10 mouse cellular contexts compared by ENCODE assay signal in the genomic region with DNA sequence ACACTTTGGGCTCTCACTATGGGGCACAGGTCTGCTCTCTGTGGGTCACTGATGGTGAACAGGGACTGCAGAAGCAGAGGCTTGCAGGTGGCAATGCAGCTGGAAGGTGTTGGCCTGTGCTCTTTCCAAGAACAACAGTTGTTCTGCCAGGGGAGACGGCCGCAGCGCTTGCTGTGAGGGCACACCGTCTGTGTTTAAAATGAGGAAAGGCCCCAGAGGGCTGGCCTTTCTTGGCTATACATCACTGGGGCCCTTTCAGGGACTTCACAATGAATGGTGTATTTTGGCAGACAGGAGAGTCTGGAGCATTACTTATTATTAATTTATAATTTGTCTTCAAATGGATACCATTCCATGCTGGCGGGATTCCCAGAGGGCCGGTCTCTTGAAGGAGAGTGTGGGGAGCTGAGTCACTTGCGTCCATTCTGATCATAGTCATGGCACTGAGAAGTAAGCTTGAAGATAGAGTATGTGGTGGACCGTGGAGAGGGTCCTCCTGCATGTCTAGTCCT.
A peak's percentile ranks its signal among the peaks of the same experiment; 100 is the strongest.
DNase-seq lines count a peak whose midpoint lies in the region; ATAC-seq and TF ChIP-seq lines count a peak whose summit lies in the region.
"Had no signal": no experiment of that assay in that cellular context is flagged by ENCODE, and none has a peak within 500 bp of the region (broad histone marks: within the 10 kb centered on the region; RNA-seq: fewer than 3 reads in every experiment).

No protein-coding gene starts in this region.

- DNase-seq in adrenal gland, adult (ENCODE audit: inconsistent age in 2 of 2, low spot score in 1 of 2), result peak; percentile 12 to 51
- no peak for DNase-seq in adrenal gland, adult 18-20 months (ENCODE audit: low spot score in 2 of 2)
- DNase-seq in kidney, postnatal 0 days (ENCODE audit: low spot score), result peak; percentile 46
- no peak for DNase-seq in kidney, adult 2 months
- peak; percentile 24 for DNase-seq in embryonic facial prominence, embryonic 10.5 days (ENCODE audit: low spot score)
- no peak for DNase-seq in T-cell, adult 2 months (ENCODE audit: low spot score)
- DNase-seq in urinary bladder, postnatal 25 days (ENCODE audit: low spot score), result no peak
- DNase-seq: cerebellum, postnatal 25 days; right cerebral cortex, postnatal 14 days had no signal

- no peak overlapping the region for H3K4me3 ChIP-seq in kidney, postnatal 0 days (replicated peaks; ENCODE audit: low read depth, low read length)
- H3K4me3 ChIP-seq in kidney, adult 2 months (ENCODE audit: insufficient read depth, low read depth, low read length), result no peak overlapping the region
- peak overlapping the region; percentile 23; the same call in 1 of the 2 replicates for H3K4me3 ChIP-seq in embryonic facial prominence, embryonic 10.5 days
- H3K4me3 ChIP-seq in midbrain, embryonic 15.5 days, result no peak overlapping the region

- no peaks in the 10 kb centered on the region for H3K36me3 ChIP-seq in kidney, postnatal 0 days (ENCODE audit: insufficient read depth, low read length)
- no peaks in the 10 kb centered on the region for H3K36me3 ChIP-seq in kidney, adult 2 months (ENCODE audit: control insufficient read depth, insufficient read depth, low read length)
- no peaks in the 10 kb centered on the region for H3K36me3 ChIP-seq in embryonic facial prominence, embryonic 10.5 days (replicated peaks)
- no peaks in the 10 kb centered on the region for H3K36me3 ChIP-seq in midbrain, embryonic 15.5 days (replicated peaks)

- no peak for ATAC-seq in kidney, postnatal 0 days (replicated peaks; ENCODE audit: low FRiP score, low read depth)
- ATAC-seq in midbrain, embryonic 15.5 days (replicated peaks), result 0 out of 2 replicates have a peak, but pooled peaks have one; percentile 37

- H3K9me3 ChIP-seq in kidney, postnatal 0 days (replicated peaks; ENCODE audit: low read length), result no peaks in the 10 kb centered on the region
- no peaks in the 10 kb centered on the region for H3K9me3 ChIP-seq in embryonic facial prominence, embryonic 10.5 days
- H3K9me3 ChIP-seq in midbrain, embryonic 15.5 days, result no peaks in the 10 kb centered on the region

- no peak for TF ChIP-seq POLR2A in kidney, adult 2 months (IDR thresholded peaks at IDR 0.05; ENCODE audit: low read depth, low read length)

- no peaks in the 10 kb centered on the region for H3K4me1 ChIP-seq in kidney, postnatal 0 days (replicated peaks; ENCODE audit: insufficient read depth, low read length)
- no peaks in the 10 kb centered on the region for H3K4me1 ChIP-seq in kidney, adult 2 months (ENCODE audit: control insufficient read depth, insufficient read depth, low read length)
- peaks cover 41% of the 10 kb centered on the region for H3K4me1 ChIP-seq in embryonic facial prominence, embryonic 10.5 days
- peaks cover 10% of the 10 kb centered on the region for H3K4me1 ChIP-seq in midbrain, embryonic 15.5 days

- H3K4me2 ChIP-seq in kidney, postnatal 0 days (ENCODE audit: low read length), result no peak overlapping the region
- no peak overlapping the region for H3K4me2 ChIP-seq in midbrain, embryonic 15.5 days

- WGBS in kidney, postnatal 0 days, result 33% methylated on average over 8 of the region's 8 CpGs
- 61% methylated on average over 8 of the region's 8 CpGs for WGBS in kidney, adult 2 months
- 66% methylated on average over 8 of the region's 8 CpGs for WGBS in embryonic facial prominence, embryonic 10.5 days
- 47% methylated on average over 8 of the region's 8 CpGs for WGBS in midbrain, embryonic 15.5 days

- no peaks in the 10 kb centered on the region for H3K27me3 ChIP-seq in kidney, postnatal 0 days (ENCODE audit: insufficient read depth, low read length)
- H3K27me3 ChIP-seq in kidney, adult 2 months (replicated peaks; ENCODE audit: control insufficient read depth, insufficient read depth, low read length), result no peaks in the 10 kb centered on the region
- no peaks in the 10 kb centered on the region for H3K27me3 ChIP-seq in embryonic facial prominence, embryonic 10.5 days (replicated peaks; ENCODE audit: low read depth, poor library complexity, severe bottlenecking)
- no peaks in the 10 kb centered on the region for H3K27me3 ChIP-seq in midbrain, embryonic 15.5 days (replicated peaks)

- H3K27ac ChIP-seq in kidney, postnatal 0 days, result no peak overlapping the region
- no peak overlapping the region for H3K27ac ChIP-seq in kidney, adult 2 months (ENCODE audit: insufficient read depth, low read depth, low read length)
- peak overlapping the region; percentile 77; the same call in 1 of the 2 replicates for H3K27ac ChIP-seq in embryonic facial prominence, embryonic 10.5 days (replicated peaks)
- H3K27ac ChIP-seq in midbrain, embryonic 15.5 days, result no peak overlapping the region

- TF ChIP-seq CTCF in kidney, postnatal 0 days (IDR thresholded peaks at IDR 0.05; ENCODE audit: low read depth), result no peak
- no peak for TF ChIP-seq CTCF in kidney, adult 2 months (conservative IDR thresholded peaks at IDR 0.05; ENCODE audit: insufficient read depth, insufficient read length, low read depth, low read length)

- H3K9ac ChIP-seq in kidney, postnatal 0 days (ENCODE audit: low read depth, low read length), result no peak overlapping the region
- no peak overlapping the region for H3K9ac ChIP-seq in midbrain, embryonic 15.5 days

Comparison
In these comparisons a context has a peak if more than half of its experiments do, and no peak if none do; other contexts are left out.
1. DNase-seq: peak in adrenal gland, adult (2 of 2), kidney, postnatal 0 days (single experiment) and embryonic facial prominence, embryonic 10.5 days (single experiment); none in adrenal gland, adult 18-20 months (0 of 2), kidney, adult 2 months (single experiment), T-cell, adult 2 months (single experiment) and urinary bladder, postnatal 25 days (single experiment).